In genomic region chr4:108826643-108827042, GRCm38 (mm10) we compare ENCODE assay signal across 25 mouse cellular contexts. TPM values are rescaled to one million over a fixed set of nuclear protein-coding genes. Genes with fewer than 3 reads are reported as not detected.
DNase-seq lines count a peak whose midpoint lies in the region; ATAC-seq and TF ChIP-seq lines count a peak whose summit lies in the region.
"Had no signal": no experiment of that assay in that cellular context is flagged by ENCODE, and none has a peak within 500 bp of the region (broad histone marks: within the 10 kb centered on the region; RNA-seq: fewer than 3 reads in every experiment).

No protein-coding gene starts in this region.

- H3K79me2 ChIP-seq in CH12.LX (replicated peaks; ENCODE audit: control insufficient read depth, extremely low read depth, insufficient read depth, poor library complexity, severe bottlenecking): peaks cover 9% of the 10 kb centered on the region

- 0 out of 2 replicates have a peak, but pooled peaks have one; percentile 7 for TF ChIP-seq EP300 in CH12.LX (IDR thresholded peaks at IDR 0.05; ENCODE audit: low read length)
- TF ChIP-seq EP300 in lung, postnatal 0 days (IDR thresholded peaks at IDR 0.05): no peak

- in situ Hi-C loops in CH12.LX (cut with MboI; ENCODE audit: low pct_ligation_motif_present, low pct_unique_long_range_greater_than_20kb, low sequenced_read_pairs): no loop called here

- H3K4me3 ChIP-seq in CH12.LX (replicated peaks in 1 of 3; ENCODE audit: low read depth in 2 of 3, low read length in 2 of 3, poor library complexity in 1 of 3): no peak overlapping the region
- no peak overlapping the region for H3K4me3 ChIP-seq in lung, postnatal 0 days (ENCODE audit: low read depth, low read length)

- ATAC-seq in lung, postnatal 0 days: no peak
- ATAC-seq: activated CD4-positive, CD25-positive, alpha-beta regulatory T cell, adult 4 months; CD4-positive, CD25-positive, alpha-beta regulatory T cell, adult 4 months; Patski had no signal

- H3K27me3 ChIP-seq in CH12.LX (replicated peaks): no peaks in the 10 kb centered on the region
- H3K27me3 ChIP-seq in lung, postnatal 0 days (replicated peaks; ENCODE audit: insufficient read depth, low read length): no peaks in the 10 kb centered on the region
- H3K27me3 ChIP-seq: Patski had no signal

- intact Hi-C loops in heart, postnatal 36 days (cut with DNase I): no loop called here
- intact Hi-C loops in left cerebral cortex, postnatal 36 days (cut with DNase I): no loop called here

- no peaks in the 10 kb centered on the region for H3K9me3 ChIP-seq in CH12.LX (replicated peaks; ENCODE audit: low read length)
- H3K9me3 ChIP-seq in lung, postnatal 0 days (ENCODE audit: low read length): no peaks in the 10 kb centered on the region
- H3K9me3 ChIP-seq: G1E had no signal

- TF ChIP-seq CTCF in CH12.LX (conservative IDR thresholded peaks at IDR 0.05 in 1 of 2, IDR thresholded peaks at IDR 0.05 in 1 of 2; ENCODE audit: low read depth in 2 of 2, low read length in 2 of 2): no peak
- TF ChIP-seq CTCF in lung, postnatal 0 days (IDR thresholded peaks at IDR 0.05): no peak

- peak overlapping the region; percentile 61; the same call in 1 of the 2 replicates for H3K27ac ChIP-seq in CH12.LX (ENCODE audit: insufficient read depth, low read depth)
- H3K27ac ChIP-seq in lung, postnatal 0 days (ENCODE audit: low read length): no peak overlapping the region

- H3K36me3 ChIP-seq in CH12.LX (replicated peaks in 1 of 2; ENCODE audit: control insufficient read depth in 1 of 2, insufficient read depth in 1 of 2, low read length in 1 of 2): peaks cover 38 to 55% of the 10 kb centered on the region in 2 experiments
- H3K36me3 ChIP-seq in lung, postnatal 0 days (ENCODE audit: insufficient read depth, low read length): no peaks in the 10 kb centered on the region; the same call in 1 of the 2 replicates

- 66% methylated on average over 2 of the region's 2 CpGs for whole genome bisulfite sequencing in lung, postnatal 0 days

- no peak overlapping the region; the same call in 1 of the 2 replicates for H3K9ac ChIP-seq in CH12.LX (ENCODE audit: insufficient read depth, low read depth)
- H3K9ac ChIP-seq in lung, postnatal 0 days (replicated peaks; ENCODE audit: low read depth): no peak overlapping the region

- no peak for TF ChIP-seq RAD21 in CH12.LX (IDR thresholded peaks at IDR 0.05; ENCODE audit: low read depth, low read length)

- dilution Hi-C loops in CH12.LX (cut with MboI; ENCODE audit: extremely low pct_ligation_motif_present, extremely low pct_unique_long_range_greater_than_20kb, low sequenced_read_pairs): no loop called here

- TF ChIP-seq POLR2A in CH12.LX (IDR thresholded peaks at IDR 0.05; ENCODE audit: low read depth, low read length): no peak

- peak; percentile 56 for DNase-seq in heart, adult 11 months
- no peak for DNase-seq in heart, postnatal 36 days
- DNase-seq in A20 (ENCODE audit: low read depth, low spot score): peak; percentile 27
- DNase-seq in CH12.LX (ENCODE audit: extremely low read depth): peak; percentile 42
- DNase-seq in induced T-regulatory cell, adult 2 months (ENCODE audit: low read depth): peak; percentile 10
- no peak for DNase-seq in natural killer cell, adult 2 months (ENCODE audit: low spot score in 2 of 2)
- DNase-seq in left cerebral cortex, postnatal 36 days (ENCODE audit: low spot score in 2 of 2): no peak
- no peak for DNase-seq in lung, postnatal 0 days (ENCODE audit: low spot score)
- DNase-seq: adrenal gland, adult 2 months; adrenal gland, adult 8-10 months; adrenal gland, postnatal 10 days; adrenal gland, postnatal 14 days; adrenal gland, postnatal 25 days; adrenal gland, postnatal 36 days; B cell, adult 2 months; cerebellum, adult 11 months; cerebellum, adult 11-12 months; cerebellum, adult 18-20 months; cerebellum, adult 2 months had no signal

- peak overlapping the region; percentile 80; the same call in 1 of the 2 replicates for H3K4me2 ChIP-seq in CH12.LX (ENCODE audit: insufficient read depth, low read depth, poor library complexity, severe bottlenecking)
- no peak overlapping the region for H3K4me2 ChIP-seq in lung, postnatal 0 days (replicated peaks; ENCODE audit: low read depth, low read length)

- H3K4me1 ChIP-seq in CH12.LX (ENCODE audit: control insufficient read depth in 1 of 2, insufficient read depth in 2 of 2): peaks cover 8 to 47% of the 10 kb centered on the region in 2 experiments
- H3K4me1 ChIP-seq in lung, postnatal 0 days (ENCODE audit: insufficient read depth, low read depth, low read length): peaks cover 1% of the 10 kb centered on the region; the same call in 1 of the 2 replicates

TF ChIP-seq in CH12.LX, 34 proteins besides CTCF, POLR2A, EP300 and RAD21:
- peak; percentile 67; the same call in 1 of the 2 replicates for TF ChIP-seq MYC (IDR thresholded peaks at IDR 0.05; ENCODE audit: low read depth, low read length)
- TF ChIP-seq IRF4 (IDR thresholded peaks at IDR 0.05; ENCODE audit: low read depth, low read length): peak; percentile 39; the same call in 1 of the 2 replicates
- TF ChIP-seq CHD1 (IDR thresholded peaks at IDR 0.05; ENCODE audit: low read depth, low read length): 0 out of 2 replicates have a peak, but pooled peaks have one; percentile 74
- no peak for TF ChIP-seq BHLHE40 (IDR thresholded peaks at IDR 0.05; ENCODE audit: low read depth, low read length)

RNA-seq across cellular contexts. Expression of gene Btf3l4, which starts 6.8 kb away (rescaled TPM):
- 10 to 100 TPM; 81.3 to 87.0 TPM for total RNA-seq in heart, postnatal 36 days (2021)
- 32.1 and 33.3 TPM in 2 replicates for total RNA-seq in CH12.LX (2012; rRNA removed)
- total RNA-seq in CH12.LX (2014; rRNA removed): 52.7 and 70.5 TPM in 2 replicates
- polyA plus RNA-seq in CH12.LX (2012; ENCODE audit: insufficient read length, low read depth): 67.6 and 74.5 TPM in 2 replicates
- 10 to 100 TPM; 87.3 to 92.0 TPM for total RNA-seq in left cerebral cortex, postnatal 36 days (2021)
- 106 and 111 TPM in 2 replicates for polyA plus RNA-seq in lung, postnatal 0 days (2015; fragmentation: Nextera tagmentation; extraction: Ambion mirVana)

RNA-seq across cellular contexts. Expression of gene Txndc12, which starts 7.8 kb away (rescaled TPM):
- total RNA-seq in heart, postnatal 36 days (2021): 10 to 100 TPM; 30.0 to 32.4 TPM
- total RNA-seq in CH12.LX (2012; rRNA removed): 35.9 and 45.5 TPM in 2 replicates
- total RNA-seq in CH12.LX (2014; rRNA removed): 61.4 and 62.3 TPM in 2 replicates
- 44.1 and 52.7 TPM in 2 replicates for polyA plus RNA-seq in CH12.LX (2012; ENCODE audit: insufficient read length, low read depth)
- total RNA-seq in left cerebral cortex, postnatal 36 days (2021): 10 to 100 TPM; 39.4 to 40.9 TPM
- 93.1 and 97.5 TPM in 2 replicates for polyA plus RNA-seq in lung, postnatal 0 days (2015; fragmentation: Nextera tagmentation; extraction: Ambion mirVana)

RNA-seq across cellular contexts. Expression of gene Kti12, which starts 20.9 kb away (rescaled TPM):
- 10 to 100 TPM; 20.5 to 20.6 TPM for total RNA-seq in heart, postnatal 36 days (2021)
- total RNA-seq in CH12.LX (2012; rRNA removed): 36.1 and 48.4 TPM in 2 replicates
- 51.4 and 66.0 TPM in 2 replicates for total RNA-seq in CH12.LX (2014; rRNA removed)
- 73.8 and 81.3 TPM in 2 replicates for polyA plus RNA-seq in CH12.LX (2012; ENCODE audit: insufficient read length, low read depth)
- total RNA-seq in left cerebral cortex, postnatal 36 days (2021): 10 to 100 TPM; 16.4 to 17.0 TPM
- 26.6 and 27.8 TPM in 2 replicates for polyA plus RNA-seq in lung, postnatal 0 days (2015; fragmentation: Nextera tagmentation; extraction: Ambion mirVana)

RNA-seq across cellular contexts. Expression of gene A730015C16Rik, which starts 21.8 kb away (rescaled TPM):
- not detected for total RNA-seq in heart, postnatal 36 days (2021)
- total RNA-seq in CH12.LX (2012; rRNA removed) (7.0 and 11.2 TPM in 2 replicates), CH12.LX (2014; rRNA removed) (not detected in 2 replicates)
- polyA plus RNA-seq in CH12.LX (2012; ENCODE audit: insufficient read length, low read depth): 0.26 and 0.48 TPM in 2 replicates
- under 1 TPM in 1 of 2 experiments, not detected in 1; 0.35 TPM for total RNA-seq in left cerebral cortex, postnatal 36 days (2021)
- 1.7 and 1.9 TPM in 2 replicates for polyA plus RNA-seq in lung, postnatal 0 days (2015; fragmentation: Nextera tagmentation; extraction: Ambion mirVana)
- total RNA-seq: adrenal gland, adult 18-20 months; adrenal gland, adult 2 months; adrenal gland, adult 8-10 months; adrenal gland, postnatal 10 days; adrenal gland, postnatal 14 days; adrenal gland, postnatal 25 days; adrenal gland, postnatal 36 days had no signal
- polyA plus RNA-seq: adrenal gland, adult 2 months; CD4-positive, CD25-positive, alpha-beta regulatory T cell, adult 4 months; cerebellum, adult 2 months; G1E had no signal

RNA-seq across cellular contexts. Expression of gene Zfyve9, which starts 46.0 kb away (rescaled TPM):
- 10 to 100 TPM; 27.4 to 28.0 TPM for total RNA-seq in heart, postnatal 36 days (2021)
- total RNA-seq in CH12.LX (2012; rRNA removed) (2.5 and 2.8 TPM in 2 replicates), CH12.LX (2014; rRNA removed) (0.83 and 0.89 TPM in 2 replicates)
- polyA plus RNA-seq in CH12.LX (2012; ENCODE audit: insufficient read length, low read depth): 1.6 and 1.7 TPM in 2 replicates
- 10 to 100 TPM; 63.7 to 67.4 TPM for total RNA-seq in left cerebral cortex, postnatal 36 days (2021)
- polyA plus RNA-seq in lung, postnatal 0 days (2015; fragmentation: Nextera tagmentation; extraction: Ambion mirVana): 4.0 and 4.7 TPM in 2 replicates
- total RNA-seq: MEL had no signal
- polyA plus RNA-seq: G1E had no signal

Comparison
In these comparisons a context has a peak if more than half of its experiments do, and no peak if none do; other contexts are left out.
1. DNase-seq: peak in heart, adult 11 months (single experiment), A20 (single experiment), CH12.LX (single experiment) and induced T-regulatory cell, adult 2 months (single experiment); none in heart, postnatal 36 days (0 of 2), natural killer cell, adult 2 months (0 of 2), left cerebral cortex, postnatal 36 days (0 of 2) and lung, postnatal 0 days (single experiment).